Mouse (Mus musculus) right cerebral cortex, postnatal 4 days (tissue): ENCODE data around the gene Sergef.
"Not testable (repeated sequence)": the region's sequence is repeated elsewhere in the genome, so short reads cannot be mapped to it uniquely, and the experiment has no call there.

ENCODE experiments used
- DNase-seq: peaks from one replicate; pipeline ENCODE4 v3.0.0-alpha.2; 2022

Sergef gene

GRCm38 (mm10) chr7:46572803-46573594 lies 66.6 kb downstream of the Sergef start:
- DNase-seq = no peak

GRCm38 (mm10) chr7:46569509-46569908 lies 70.1 kb downstream of the Sergef start:
- DNase-seq = not testable (repeated sequence)

GRCm38 (mm10) chr7:46566318-46567007 lies 73.1 kb downstream of the Sergef start:
- DNase-seq = no peak

GRCm38 (mm10) chr7:46565374-46565773 lies 74.2 kb downstream of the Sergef start:
- DNase-seq = no peak

- DNase-seq = no peak
These were observed 75.8 kb downstream of the Sergef start for GRCm38 (mm10) chr7:46563801-46564200.

GRCm38 (mm10) chr7:46560061-46560460 lies 79.5 kb downstream of the Sergef start:
- no peak for DNase-seq

GRCm38 (mm10) chr7:46559643-46560042 lies 80.0 kb downstream of the Sergef start:
- DNase-seq = no peak

GRCm38 (mm10) chr7:46559006-46559405 lies 80.6 kb downstream of the Sergef start:
- DNase-seq = no peak

- no peak for DNase-seq
These were observed 81.6 kb downstream of the Sergef start for GRCm38 (mm10) chr7:46557996-46558395.

- no peak for DNase-seq
These were observed 82.2 kb downstream of the Sergef start for GRCm38 (mm10) chr7:46557387-46557786.

- DNase-seq = no peak
These were observed 83.1 kb downstream of the Sergef start for GRCm38 (mm10) chr7:46556358-46557118.

GRCm38 (mm10) chr7:46555731-46556130 lies 83.9 kb downstream of the Sergef start:
- no peak for DNase-seq

GRCm38 (mm10) chr7:46554855-46555254 lies 84.8 kb downstream of the Sergef start:
- no peak for DNase-seq

- DNase-seq = no peak
These were observed 85.6 kb downstream of the Sergef start for GRCm38 (mm10) chr7:46554003-46554402.

GRCm38 (mm10) chr7:46551935-46552752 lies 87.5 kb downstream of the Sergef start:
- DNase-seq = no peak

- no peak for DNase-seq
These were observed 88.4 kb downstream of the Sergef start for GRCm38 (mm10) chr7:46551173-46551572.

GRCm38 (mm10) chr7:46548124-46548523 lies 91.5 kb downstream of the Sergef start:
- no peak for DNase-seq

- DNase-seq = no peak
These were observed 92.0 kb downstream of the Sergef start for GRCm38 (mm10) chr7:46547642-46548041.

GRCm38 (mm10) chr7:46546539-46546938 lies 93.1 kb downstream of the Sergef start:
- DNase-seq = no peak

- peak; percentile 73 for DNase-seq
These were observed 95.4 kb downstream of the Sergef start for GRCm38 (mm10) chr7:46544195-46544641.

- no peak for DNase-seq
These were observed 97.5 kb downstream of the Sergef start for GRCm38 (mm10) chr7:46542117-46542516.

GRCm38 (mm10) chr7:46540616-46541015 lies 99.0 kb downstream of the Sergef start:
- DNase-seq = no peak
